Mouse (Mus musculus): Measurements from ENCODE around the gene Rcl1.

DNA sequence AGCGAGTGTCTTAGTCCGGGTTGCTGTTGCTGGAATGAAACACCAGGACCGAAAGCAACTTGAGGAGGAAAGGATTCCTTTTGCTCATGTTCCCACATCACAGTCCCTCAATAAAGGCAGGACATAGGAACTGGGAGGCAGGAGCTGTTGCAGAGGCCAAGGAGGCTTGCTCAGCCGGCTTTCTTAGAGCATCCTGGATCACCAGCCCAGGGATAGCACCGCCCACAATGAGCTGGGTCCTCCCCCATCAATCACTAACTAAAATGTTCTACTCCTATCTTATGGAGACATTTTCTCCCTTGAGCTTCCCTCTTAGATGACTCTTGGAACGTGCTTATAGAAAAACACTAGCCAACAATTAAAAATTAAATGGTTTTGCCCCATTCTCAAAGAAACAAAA lies 48.4 kb downstream of the Rcl1 start:
- TF ChIP-seq CTCF (IDR thresholded peaks at IDR 0.05; ENCODE audit: insufficient read depth, low read length): no peak
- no peak for TF ChIP-seq POLR2A (IDR thresholded peaks at IDR 0.05; ENCODE audit: borderline replicate concordance, extremely low read depth, low read depth, low read length)
